Mouse (Mus musculus) limb, embryonic 14.5 days (tissue): Measurements from ENCODE around the gene Cep131. TPM values are rescaled to one million over a fixed set of nuclear protein-coding genes. Genes with fewer than 3 reads are reported as not detected.

ENCODE experiments used
- ATAC-seq: fragments of 200-750 bp; cut with Nextera tagmentation; 2 replicates; pipeline ENCODE4 v1.8.0; 2017; ENCODE audit warnings: low read depth, moderate number of reproducible peaks, moderate TSS enrichment; ENCODE audit not compliant: low FRiP score
- DNase-seq: peaks from one replicate; pipeline ENCODE4 v3.0.0-alpha.2; 2015; ENCODE audit warnings: low spot score
- H3K27ac ChIP-seq: fragments of 300-500 bp; sonication (generic); replicated peaks from 2 replicates; pipeline ENCODE4 v1.5.1; 2014; ENCODE audit warnings: low read depth, mild to moderate bottlenecking, low read length, moderate library complexity, mixed read lengths
- H3K27me3 ChIP-seq: fragments of 300-500 bp; sonication (generic); 2 replicates; pipeline ENCODE4 v1.6.1; 2014; ENCODE audit warnings: low read length, mixed read lengths; ENCODE audit not compliant: control insufficient read depth, insufficient read depth
- H3K36me3 ChIP-seq: fragments of 300-500 bp; sonication (generic); 2 replicates; pipeline ENCODE4 v1.6.1; 2014; ENCODE audit warnings: mild to moderate bottlenecking, low read length, moderate library complexity, mixed read lengths; ENCODE audit not compliant: control insufficient read depth, insufficient read depth
- H3K4me1 ChIP-seq: fragments of 300-500 bp; sonication (generic); 2 replicates; pipeline ENCODE4 v1.6.1; 2014; ENCODE audit warnings: antibody characterized with exemption, low read length, mixed read lengths; ENCODE audit not compliant: control insufficient read depth, insufficient read depth
- H3K4me2 ChIP-seq: fragments of 300-500 bp; sonication (generic); replicated peaks from 2 replicates; pipeline ENCODE4 v1.6.1; 2014; ENCODE audit warnings: low read depth, mild to moderate bottlenecking, low read length, moderate library complexity; ENCODE audit not compliant: severe bottlenecking
- H3K4me3 ChIP-seq: fragments of 300-500 bp; sonication (generic); replicated peaks from 2 replicates; pipeline ENCODE4 v1.5.1; 2014; ENCODE audit warnings: low read length
- H3K9ac ChIP-seq: fragments of 300-500 bp; sonication (generic); 2 replicates; pipeline ENCODE4 v1.6.1; 2014; ENCODE audit warnings: mild to moderate bottlenecking, low read depth, low read length, moderate library complexity; ENCODE audit not compliant: severe bottlenecking
- H3K9me3 ChIP-seq: fragments of 300-500 bp; sonication (generic); 2 replicates; pipeline ENCODE4 v1.6.1; 2016; ENCODE audit warnings: low read length; ENCODE audit not compliant: control insufficient read depth
- POLR2A ChIP-seq: fragments of 200-500 bp; IDR thresholded peaks from 2 replicates; pipeline ENCODE4 v1.8.0; 2012; ENCODE audit warnings: inconsistent platforms, mild to moderate bottlenecking, moderate library complexity, borderline replicate concordance; ENCODE audit not compliant: insufficient read depth, insufficient read length; ENCODE audit errors: extremely low read depth
- WGBS: fragments of 180-500 bp; shearing (Covaris S2); extraction: QIAGEN DNeasy Blood & Tissue Kit; methylation state at CpG from one replicate; pipeline ENCODE4 v1.1.7; 2014; 5-methylcytosine and 5-hydroxymethylcytosine counted together
- polyA plus RNA-seq, 2 experiments: library from polyadenylated mRNA; depleted of rRNA in 1 of 2; stranded (reverse) in 1 of 2; unstranded in 1 of 2; fragments of >200 nt; fragmentation: Nextera tagmentation in 1 of 2; extraction: Ambion mirVana in 1 of 2; gene quantifications; 2 replicates each; pipeline versions ENCODE4 v1.2.1 to v1.2.3; 2012 to 2014

Gene Cep131
- polyA plus RNA-seq, 2 experiments, result 23.3 to 31.7 TPM

DNA sequence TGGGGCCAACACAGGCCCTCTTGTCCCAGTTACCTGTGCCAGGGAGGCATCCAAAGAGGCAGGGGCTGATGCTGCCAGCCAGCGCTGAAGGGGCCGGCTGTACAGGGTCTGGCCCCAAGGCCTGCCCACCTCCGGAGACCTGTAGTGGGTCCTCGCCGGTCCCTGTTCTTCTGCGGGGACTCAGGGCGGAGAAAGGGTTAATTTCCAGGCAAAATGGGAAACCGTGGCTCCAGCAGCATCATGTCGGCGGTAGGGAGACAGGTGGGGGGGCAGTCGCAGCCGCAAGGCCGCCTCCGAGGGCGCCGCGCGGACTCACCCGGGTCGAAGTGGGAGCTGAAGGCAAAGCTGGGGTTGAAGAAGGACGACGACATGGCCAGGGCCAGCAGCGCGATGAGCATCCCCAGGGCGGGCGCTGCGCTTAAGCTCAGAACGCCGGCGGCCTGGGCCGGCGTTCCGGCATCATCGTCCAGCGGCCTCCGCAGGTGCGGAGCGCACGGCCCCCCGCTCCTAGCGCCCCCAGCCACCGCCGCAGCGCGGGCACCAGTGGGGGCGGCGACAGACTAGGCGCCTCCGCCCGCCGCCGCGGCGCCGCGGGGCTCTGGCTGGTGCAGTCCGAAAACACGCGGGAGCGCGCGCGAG lies 40.0 kb downstream of the Cep131 start, which contains the start of gene Aatk:
Gene Aatk, minus strand, starts transcription at position 615 of the 639 bp plus-strand sequence.
- Histone ChIP-seq H3K4me1 (peaks cover 26% of the 10 kb centered on the region), H3K27me3 (peaks cover 9% of the 10 kb centered on the region), H3K9ac (peak within 1 kb of the TSS; percentile 74), H3K4me2 (peak within 1 kb of the TSS; percentile 93), H3K4me3 (peak within 1 kb of the TSS; percentile 66), H3K36me3 (no peaks in the 10 kb centered on the region), H3K9me3 (no peaks in the 10 kb centered on the region), H3K27ac (no peak within 1 kb of the TSS)
- WGBS, result 0% methylated on average over 47 of the region's 63 CpGs
- DNase-seq (no peak), ATAC-seq (peak; percentile 41; the same call in 1 of the 2 replicates)
- TF ChIP-seq POLR2A, result 0 out of 2 replicates have a peak, but pooled peaks have one; percentile 23

DNA sequence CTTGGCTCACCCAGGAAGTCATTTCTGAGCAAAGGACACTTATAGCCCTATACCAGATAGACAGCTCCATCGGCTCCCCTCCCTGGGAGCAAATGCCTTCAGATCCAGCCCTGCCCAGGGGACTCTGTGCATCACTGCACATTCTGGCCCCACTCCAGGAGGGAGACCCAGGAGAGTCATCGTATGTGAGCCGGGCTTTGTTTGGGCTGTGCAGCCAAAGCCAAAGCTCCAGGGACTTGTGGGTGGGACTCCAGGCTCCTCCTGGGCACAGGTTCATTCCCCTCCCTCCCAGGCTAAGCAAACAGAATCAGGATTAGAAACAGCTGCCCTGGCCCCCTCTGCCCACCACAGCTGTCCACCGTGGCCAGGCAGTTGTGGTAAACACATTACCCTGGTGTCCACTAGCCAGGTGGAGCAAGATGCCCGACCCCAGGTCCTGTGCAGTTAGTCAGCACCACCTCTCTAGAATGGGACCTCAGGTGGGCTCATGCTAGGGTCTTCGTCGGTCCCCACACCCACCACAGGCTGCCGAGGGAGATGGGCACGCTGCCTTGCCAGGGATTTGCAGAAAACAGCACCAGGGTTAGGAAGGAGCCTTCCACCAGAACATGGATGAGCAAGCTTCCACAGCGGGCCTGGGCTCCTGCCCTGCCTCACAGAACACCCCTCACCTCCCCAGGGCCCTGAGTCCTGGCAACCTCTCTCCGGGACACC lies 40.6 kb downstream of the Cep131 start:
- Histone ChIP-seq H3K4me2 (peak overlapping the region; percentile 93), H3K4me3 (peak overlapping the region; percentile 66), H3K27ac (no peak overlapping the region), H3K4me1 (peaks cover 26% of the 10 kb centered on the region), H3K9ac (peak overlapping the region; percentile 74), H3K27me3 (peaks cover 9% of the 10 kb centered on the region), H3K9me3 (no peaks in the 10 kb centered on the region), H3K36me3 (no peaks in the 10 kb centered on the region)
- DNase-seq (no peak), ATAC-seq (no peak)
- WGBS, result 45% methylated on average over 11 of the region's 11 CpGs
- TF ChIP-seq POLR2A, result no peak

DNA sequence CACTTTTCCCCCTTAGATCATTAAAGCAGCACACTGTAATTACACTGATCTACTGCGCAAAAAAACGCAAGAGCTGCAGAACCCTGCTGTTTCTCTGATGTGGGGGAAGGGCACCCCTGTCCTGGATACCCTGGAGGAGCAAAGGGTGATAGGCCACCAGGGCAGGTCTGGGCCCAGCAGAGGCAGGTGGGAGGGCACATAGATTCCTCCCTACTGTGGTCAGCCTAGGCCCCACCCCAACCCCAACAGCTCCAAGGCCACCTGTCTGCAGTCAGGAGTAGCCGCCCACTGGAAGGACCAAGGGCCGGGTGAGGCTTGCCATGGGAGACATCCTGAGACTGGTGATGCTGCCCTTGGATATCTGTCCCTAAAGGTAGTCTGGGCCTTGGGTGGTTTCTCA lies 41.3 kb downstream of the Cep131 start:
- H3K4me2 ChIP-seq, result peak overlapping the region; percentile 93; the same call in 1 of the 2 replicates
- peaks cover 26% of the 10 kb centered on the region for H3K4me1 ChIP-seq
- no peak for ATAC-seq
- no peak overlapping the region for H3K4me3 ChIP-seq
- H3K9me3 ChIP-seq, result no peaks in the 10 kb centered on the region
- peaks cover 9% of the 10 kb centered on the region for H3K27me3 ChIP-seq
- WGBS, result 48% methylated on average over 4 of the region's 4 CpGs
- TF ChIP-seq POLR2A, result no peak
- H3K9ac ChIP-seq, result no peak overlapping the region
- DNase-seq, result no peak
- H3K36me3 ChIP-seq, result no peaks in the 10 kb centered on the region
- no peak overlapping the region for H3K27ac ChIP-seq

DNA sequence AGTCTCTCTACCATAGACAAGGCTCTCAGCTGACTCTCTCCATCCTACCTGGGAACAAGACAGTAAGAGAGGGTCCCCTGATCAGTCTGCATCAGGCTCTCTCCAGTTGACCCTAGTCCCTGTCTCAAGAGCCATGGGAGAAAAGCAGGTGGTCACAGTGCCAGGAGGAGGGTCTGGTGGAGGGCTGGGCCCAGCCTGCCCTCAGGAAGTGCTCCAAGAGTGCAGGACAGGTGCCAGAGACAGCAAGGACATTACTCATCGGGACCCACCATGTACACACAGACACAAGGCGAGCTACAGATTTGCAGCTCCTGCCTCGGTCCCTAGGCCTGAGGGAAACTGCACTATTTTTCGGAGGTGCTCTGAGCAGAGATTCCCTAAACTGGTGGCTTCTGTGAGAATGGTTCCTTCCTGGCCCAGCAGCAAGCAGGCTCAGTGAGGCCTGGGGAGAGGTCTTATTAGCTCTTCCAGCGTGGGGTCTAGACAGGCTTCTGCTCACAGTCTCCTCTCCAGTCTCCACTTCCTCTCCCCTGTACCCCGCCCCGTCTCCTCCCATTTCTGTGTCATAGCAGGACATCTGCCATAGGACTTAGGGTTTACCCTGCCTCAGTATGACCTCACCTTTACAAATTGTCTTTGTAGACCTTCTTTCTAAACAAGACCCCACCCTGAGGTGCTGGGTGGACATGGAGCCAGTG lies 44.3 kb downstream of the Cep131 start:
- H3K27ac ChIP-seq, result no peak overlapping the region
- no peak overlapping the region for H3K9ac ChIP-seq
- no peak overlapping the region for H3K4me3 ChIP-seq
- no peak for DNase-seq
- H3K4me1 ChIP-seq, result peaks cover 14% of the 10 kb centered on the region
- no peak for TF ChIP-seq POLR2A
- 59% methylated on average over 7 of the region's 7 CpGs for WGBS
- no peaks in the 10 kb centered on the region; the same call in 1 of the 2 replicates for H3K27me3 ChIP-seq
- no peaks in the 10 kb centered on the region for H3K9me3 ChIP-seq
- no peaks in the 10 kb centered on the region for H3K36me3 ChIP-seq
- ATAC-seq, result no peak
- no peak overlapping the region for H3K4me2 ChIP-seq
